Mouse (Mus musculus) megakaryocyte, embryonic 14.5 days (primary cell): Measurements from ENCODE around the gene Sppl3.

ENCODE experiments used
- FLI1 ChIP-seq: IDR thresholded peaks from 2 replicates; pipeline ENCODE4 v1.6.1; 2012; ENCODE audit warnings: low read length, inconsistent platforms, mixed read lengths
- GATA1 ChIP-seq: IDR thresholded peaks from 3 replicates; pipeline ENCODE4 v1.6.1; 2012; ENCODE audit warnings: mixed read lengths, low read length, inconsistent platforms, borderline replicate concordance

DNA sequence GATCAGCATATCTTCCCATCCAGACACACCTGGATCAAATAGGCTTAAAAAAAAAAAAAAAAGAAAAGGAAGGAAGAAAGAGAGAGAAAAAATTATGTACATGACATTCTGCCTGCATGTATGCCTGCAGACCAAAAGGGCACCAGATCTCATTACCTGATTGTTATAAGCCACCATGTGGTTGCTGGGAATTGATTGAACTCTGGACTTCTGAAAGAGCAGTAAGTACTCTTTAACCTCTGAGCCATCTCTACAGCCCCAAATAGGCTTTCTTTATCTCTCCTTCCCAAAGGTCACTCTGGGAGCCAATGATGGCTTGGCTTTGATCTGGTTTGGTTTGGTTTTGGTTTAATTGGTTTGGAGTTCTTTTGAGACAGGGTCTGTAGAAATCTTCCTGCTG is 25.9 kb upstream of the Sppl3 start:
- TF ChIP-seq GATA1, result no peak
- no peak for TF ChIP-seq FLI1
